Mouse (Mus musculus) midbrain, embryonic 12.5 days (tissue): Measurements from ENCODE around the gene Mrpl38. TPM values are rescaled to one million over a fixed set of nuclear protein-coding genes. Genes with fewer than 3 reads are reported as not detected.
A peak's percentile ranks its signal among the peaks of the same experiment; 100 is the strongest.

Experiments
- ATAC-seq: fragments of 200-750 bp; cut with Nextera tagmentation; 2 replicates; pipeline ENCODE4 v1.8.0; 2017; ENCODE audit warnings: low read depth, moderate TSS enrichment, moderate library complexity; ENCODE audit not compliant: low FRiP score
- H3K27ac ChIP-seq: fragments of 300-500 bp; sonication (generic); replicated peaks from 2 replicates; pipeline ENCODE4 v1.5.1; 2016; ENCODE audit warnings: mild to moderate bottlenecking
- H3K27me3 ChIP-seq: fragments of 300-500 bp; sonication (generic); 2 replicates; pipeline ENCODE4 v1.6.1; 2016; ENCODE audit warnings: mild to moderate bottlenecking
- H3K36me3 ChIP-seq: fragments of 300-500 bp; sonication (generic); 2 replicates; pipeline ENCODE4 v1.6.1; 2016
- H3K4me1 ChIP-seq: fragments of 300-500 bp; sonication (generic); 2 replicates; pipeline ENCODE4 v1.6.1; 2016
- H3K4me2 ChIP-seq: fragments of 300-500 bp; sonication (generic); replicated peaks from 2 replicates; pipeline ENCODE4 v1.6.1; 2016; ENCODE audit warnings: mild to moderate bottlenecking, moderate library complexity
- H3K4me3 ChIP-seq: fragments of 300-500 bp; sonication (generic); 2 replicates; pipeline ENCODE4 v1.5.1; 2016; ENCODE audit warnings: mild to moderate bottlenecking
- H3K9ac ChIP-seq: fragments of 300-500 bp; sonication (generic); replicated peaks from 2 replicates; pipeline ENCODE4 v1.6.1; 2016; ENCODE audit warnings: mild to moderate bottlenecking, moderate library complexity
- H3K9me3 ChIP-seq: fragments of 300-500 bp; sonication (generic); 2 replicates; pipeline ENCODE4 v1.6.1; 2016; ENCODE audit warnings: mild to moderate bottlenecking
- WGBS: fragments of 180-500 bp; shearing (Covaris S2); methylation state at CpG from one replicate; pipeline ENCODE4 v1.1.7; 2016; 5-methylcytosine and 5-hydroxymethylcytosine counted together
- polyA plus RNA-seq: library from polyadenylated mRNA; unstranded; fragments of >200 nt; fragmentation: Nextera tagmentation; extraction: Ambion mirVana; gene quantifications from 2 replicates; pipeline ENCODE4 v1.2.1, GENCODE M21; 2016

The Mrpl38 gene
- polyA plus RNA-seq, 1 experiment from 2014 or later: 82.3 TPM

- Histone ChIP-seq H3K4me1 (peaks cover 21% of the 10 kb centered on the region), H3K27me3 (no peaks in the 10 kb centered on the region; the same call in 1 of the 2 replicates), H3K9ac (peak within 1 kb of the TSS; percentile 63), H3K27ac (peak within 1 kb of the TSS; percentile 83), H3K4me2 (peak within 1 kb of the TSS; percentile 52), H3K36me3 (peaks cover 25% of the 10 kb centered on the region), H3K4me3 (peak within 1 kb of the TSS; percentile 56), H3K9me3 (no peaks in the 10 kb centered on the region)
- peak; percentile 95 for ATAC-seq
- WGBS: 6% methylated on average over 34 of the region's 43 CpGs
Measured at GRCm38 (mm10) chr11:116086258-116087193, 52.1 kb downstream of the Mrpl38 start, which contains the start of gene Wbp2. TSS of gene Wbp2 (minus strand) at chr11:116086995.

- Histone ChIP-seq H3K36me3 (peaks cover 48% of the 10 kb centered on the region), H3K4me3 (no peak overlapping the region), H3K9ac (no peak overlapping the region), H3K9me3 (no peaks in the 10 kb centered on the region), H3K27me3 (no peaks in the 10 kb centered on the region; the same call in 1 of the 2 replicates), H3K4me2 (no peak overlapping the region), H3K27ac (no peak overlapping the region; the same call in 1 of the 2 replicates), H3K4me1 (peaks cover 22% of the 10 kb centered on the region)
- no peak for ATAC-seq
- 91% methylated on average over 6 of the region's 6 CpGs for WGBS
Measured at GRCm38 (mm10) chr11:116084166-116084565, 54.5 kb downstream of the Mrpl38 start.

- WGBS: 94% methylated on average over 14 of the region's 14 CpGs
- no peak overlapping the region for H3K4me3 ChIP-seq
- no peak overlapping the region for H3K9ac ChIP-seq
- peaks cover 27% of the 10 kb centered on the region for H3K4me1 ChIP-seq
- no peak overlapping the region for H3K4me2 ChIP-seq
- no peak overlapping the region for H3K27ac ChIP-seq
- no peaks in the 10 kb centered on the region for H3K27me3 ChIP-seq
- peaks cover 53% of the 10 kb centered on the region for H3K36me3 ChIP-seq
- no peaks in the 10 kb centered on the region for H3K9me3 ChIP-seq
- ATAC-seq: no peak
Measured at GRCm38 (mm10) chr11:116083096-116083672, 55.5 kb downstream of the Mrpl38 start.

Other genes starting within 250 kb of the Mrpl38 start
- 0.88 and 0.98 TPM in 2 replicates for gene Smim5, start 238.9 kb downstream of the Mrpl38 start, polyA plus RNA-seq
- gene Smim6, start 226.9 kb downstream of the Mrpl38 start, polyA plus RNA-seq: 0.98 and 1.2 TPM in 2 replicates
- 55.9 and 61.8 TPM in 2 replicates for gene Sap30bp, start 205.6 kb downstream of the Mrpl38 start, polyA plus RNA-seq
- 29.9 and 30.1 TPM in 2 replicates for gene Recql5, start 205.4 kb downstream of the Mrpl38 start, polyA plus RNA-seq
- 0.59 and 1.3 TPM in 2 replicates for gene Itgb4, start 164.2 kb downstream of the Mrpl38 start, polyA plus RNA-seq
- gene Galk1, start 126.1 kb downstream of the Mrpl38 start, polyA plus RNA-seq: 75.3 and 92.6 TPM in 2 replicates
- gene H3f3b, start 110.9 kb downstream of the Mrpl38 start, polyA plus RNA-seq: 2,249 and 2,254 TPM in 2 replicates
- 50.3 and 51.5 TPM in 2 replicates for gene Unk, start 108.5 kb downstream of the Mrpl38 start, polyA plus RNA-seq
- 0.92 and 1.3 TPM in 2 replicates for gene Unc13d, start 60.9 kb downstream of the Mrpl38 start, polyA plus RNA-seq
- 92.4 and 102 TPM in 2 replicates for gene Wbp2, start 51.9 kb downstream of the Mrpl38 start, polyA plus RNA-seq
- gene Trim47, start 11.7 kb downstream of the Mrpl38 start, polyA plus RNA-seq: 4.0 and 4.7 TPM in 2 replicates
- 1.3 and 1.7 TPM in 2 replicates for gene Trim65, start 7.7 kb downstream of the Mrpl38 start, polyA plus RNA-seq
- 80.2 and 85.9 TPM in 2 replicates for gene Fbf1, start 29.3 kb upstream of the Mrpl38 start, polyA plus RNA-seq
- gene Ten1, start 60.0 kb upstream of the Mrpl38 start, polyA plus RNA-seq: 50.4 and 60.0 TPM in 2 replicates
- 37.9 and 42.6 TPM in 2 replicates for gene Acox1, start 60.2 kb upstream of the Mrpl38 start, polyA plus RNA-seq
- gene Evpl, start 99.2 kb upstream of the Mrpl38 start, polyA plus RNA-seq: 0.75 and 1.1 TPM in 2 replicates
- gene Srp68, start 135.3 kb upstream of the Mrpl38 start, polyA plus RNA-seq: 84.2 and 85.6 TPM in 2 replicates
- gene Galr2, start 142.1 kb upstream of the Mrpl38 start, polyA plus RNA-seq: 0.21 and 0.24 TPM in 2 replicates
- gene Exoc7, start 168.4 kb upstream of the Mrpl38 start, polyA plus RNA-seq: 83.4 and 83.5 TPM in 2 replicates
- 9.8 and 10.5 TPM in 2 replicates for gene Foxj1, start 196.5 kb upstream of the Mrpl38 start, polyA plus RNA-seq